Mouse (Mus musculus): Measurements from ENCODE around the gene Ptpn11. TPM values are rescaled to one million over a fixed set of nuclear protein-coding genes. Genes with fewer than 3 reads are reported as not detected.

The Ptpn11 gene
- total RNA-seq, 2 experiments from 2014 or later, result 87.7 to 90.7 TPM

DNA sequence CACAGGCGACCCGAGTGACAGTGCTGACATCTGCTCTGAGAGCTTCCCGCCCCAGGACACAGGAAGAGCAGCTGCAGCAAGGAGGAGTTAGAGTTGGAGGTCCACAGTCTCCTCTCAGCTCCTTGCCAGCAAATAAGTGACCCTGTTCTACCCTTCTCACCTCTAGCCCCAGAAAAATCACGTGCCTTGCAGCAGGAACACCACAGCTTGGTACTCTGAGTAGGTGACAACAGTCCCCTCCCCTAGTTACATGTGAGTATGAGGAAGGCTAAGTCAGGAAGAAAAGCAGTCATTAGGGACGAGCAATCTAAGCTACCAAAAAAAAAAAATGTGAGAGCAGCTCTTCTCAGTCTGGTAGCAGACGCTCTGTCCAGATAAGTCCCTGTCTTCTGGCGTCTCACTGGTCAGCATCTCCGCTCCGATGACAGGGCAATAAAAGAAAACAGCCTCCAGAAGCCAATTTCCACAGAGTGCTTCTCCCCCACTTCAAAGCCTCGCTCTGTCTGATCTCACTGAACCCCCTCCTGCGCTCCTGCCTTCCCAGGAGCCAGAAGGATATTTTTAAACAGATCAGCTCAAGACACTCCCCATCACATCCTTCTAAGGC is 6.1 kb downstream of the Ptpn11 start:
- DNase-seq (ENCODE audit: low spot score in 2 of 2), result no peak

DNA sequence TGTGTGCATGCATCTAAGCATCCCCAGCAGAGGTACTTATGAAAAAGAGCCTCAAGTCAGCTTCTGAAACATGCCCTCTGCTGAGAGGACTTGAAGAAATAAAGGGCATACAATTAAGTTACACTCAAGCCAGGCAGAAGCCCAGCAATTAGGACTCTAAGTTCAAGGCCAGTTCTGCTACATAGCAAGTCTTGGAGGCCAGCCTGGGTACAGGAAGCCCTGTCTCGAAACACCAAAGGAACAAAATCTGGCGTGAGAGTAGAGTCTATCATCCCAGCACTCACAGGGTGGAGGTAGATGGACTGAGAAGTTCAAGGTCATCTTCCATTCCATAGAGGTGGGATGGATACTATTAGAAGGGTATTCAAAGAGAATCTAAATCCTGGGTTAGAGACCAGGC is 6.8 kb downstream of the Ptpn11 start:
- DNase-seq (ENCODE audit: low spot score in 2 of 2), result no peak

DNA sequence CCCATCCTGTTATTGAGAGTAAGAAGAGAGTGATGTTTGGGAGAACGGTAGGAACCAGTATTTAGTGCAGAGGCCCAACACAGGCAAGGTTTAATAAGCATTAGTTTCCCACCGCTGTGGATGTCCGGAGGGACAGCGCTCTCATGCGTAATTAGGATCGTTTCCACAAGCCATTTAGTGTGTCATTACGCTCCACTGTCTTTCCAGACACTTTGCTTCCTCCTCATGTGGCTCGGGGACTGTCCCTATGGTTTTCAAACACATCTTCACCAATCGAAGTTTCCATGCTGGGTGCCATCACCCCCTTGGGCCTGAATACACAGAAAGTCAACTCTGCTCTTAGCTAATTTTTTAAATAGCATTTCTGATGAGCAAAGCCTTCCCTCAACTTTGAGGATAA is 7.9 kb downstream of the Ptpn11 start:
- no peak for DNase-seq (ENCODE audit: low spot score in 2 of 2)

DNA sequence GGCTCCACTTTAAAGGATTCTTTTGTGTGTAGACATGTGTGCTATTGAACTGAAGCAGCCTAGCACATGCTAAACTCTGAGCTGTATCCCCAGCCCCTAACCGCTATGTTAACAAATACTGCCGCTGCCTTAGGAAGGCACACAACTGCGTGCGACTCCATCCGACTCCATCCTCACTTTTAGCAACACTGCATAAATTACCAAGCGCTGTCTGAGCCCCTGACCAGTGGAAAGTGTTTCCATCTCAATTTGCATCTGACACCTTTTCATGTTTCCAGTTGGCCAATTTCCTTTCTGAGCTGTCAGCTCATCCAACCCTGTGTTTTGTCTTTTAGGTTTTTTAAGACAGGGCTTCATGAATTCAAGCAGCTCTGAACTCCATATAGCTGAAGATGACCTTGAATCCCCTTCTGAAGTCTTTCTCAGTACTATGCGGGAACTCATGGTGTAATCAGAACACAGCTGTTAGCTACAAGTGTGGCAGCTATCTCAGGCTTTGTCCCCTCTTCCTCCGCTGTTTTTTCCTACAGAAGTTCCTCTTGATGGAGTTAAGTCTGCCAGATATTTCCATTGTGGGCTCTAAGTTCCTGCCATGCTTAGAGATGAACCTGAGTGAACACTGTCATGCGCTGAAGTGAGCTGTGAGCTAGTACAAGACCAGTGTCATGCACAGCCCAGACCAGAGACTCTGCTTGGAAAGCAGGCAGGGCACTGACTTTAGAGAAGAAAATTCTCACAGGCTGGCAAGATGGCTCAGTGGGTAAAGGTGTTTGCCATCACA is 11.9 kb downstream of the Ptpn11 start:
- no peak for DNase-seq (ENCODE audit: low spot score in 2 of 2)

DNA sequence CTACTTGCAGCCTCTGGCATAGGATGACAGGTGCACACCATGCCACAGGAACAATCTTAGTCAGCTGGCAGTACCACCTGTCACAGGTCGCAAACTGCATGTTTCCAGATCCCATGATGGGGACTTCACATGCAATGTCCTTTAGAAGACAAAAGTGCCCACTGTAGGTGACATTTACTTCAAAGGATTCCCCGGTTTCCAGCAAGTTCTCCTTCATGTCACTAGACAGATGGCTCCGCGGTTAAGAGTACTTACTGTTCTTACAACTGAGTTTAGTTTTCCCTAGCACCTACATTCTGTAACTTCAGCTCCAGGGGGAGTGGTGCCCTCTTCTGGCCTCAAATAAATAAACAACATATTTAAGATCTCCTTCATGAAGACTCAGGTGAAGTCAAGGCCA is 18.4 kb downstream of the Ptpn11 start:
- peak in 1 of 2 experiments; percentile 35 for DNase-seq (ENCODE audit: low spot score in 2 of 2)

DNA sequence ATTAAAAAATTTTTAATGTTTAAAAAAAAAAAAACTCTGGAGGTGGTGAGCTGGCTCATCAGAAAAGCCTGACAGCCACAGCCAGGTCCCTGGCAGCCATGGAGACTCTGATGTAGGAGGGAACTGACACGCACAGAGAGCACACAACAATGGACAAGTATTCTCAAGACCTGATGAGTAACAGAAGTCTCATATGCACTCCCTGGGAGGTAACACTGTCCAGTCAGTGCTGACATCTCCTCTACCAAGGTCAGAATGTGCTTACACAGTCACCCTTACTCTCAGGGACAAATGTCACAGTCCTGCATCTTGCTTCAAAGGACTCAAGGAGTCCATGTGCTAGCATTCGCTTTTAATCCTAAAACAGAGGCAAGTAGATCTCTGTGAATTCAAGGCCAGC is 21.6 kb downstream of the Ptpn11 start:
- no peak for DNase-seq (ENCODE audit: low spot score in 2 of 2)

DNA sequence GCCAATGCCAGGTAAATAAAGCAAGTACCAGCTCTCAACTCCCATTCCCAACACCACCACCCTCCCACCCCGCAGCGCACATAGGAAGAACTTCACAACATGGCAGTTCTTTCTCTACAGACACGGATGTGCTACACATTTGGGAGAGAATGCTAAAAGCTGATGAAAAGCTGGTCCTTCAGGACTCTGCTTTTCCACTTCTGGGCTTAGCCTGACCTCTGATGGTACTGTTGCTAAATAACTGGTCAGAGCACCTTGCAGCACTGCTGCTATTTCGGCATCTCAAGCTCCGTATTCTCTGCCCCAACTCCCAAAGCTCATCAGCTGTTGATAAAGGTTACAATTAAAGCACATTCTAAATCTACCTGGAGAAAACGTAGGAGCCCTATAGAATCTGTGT is 24.3 kb downstream of the Ptpn11 start:
- no peak for DNase-seq (ENCODE audit: low spot score in 2 of 2)

DNA sequence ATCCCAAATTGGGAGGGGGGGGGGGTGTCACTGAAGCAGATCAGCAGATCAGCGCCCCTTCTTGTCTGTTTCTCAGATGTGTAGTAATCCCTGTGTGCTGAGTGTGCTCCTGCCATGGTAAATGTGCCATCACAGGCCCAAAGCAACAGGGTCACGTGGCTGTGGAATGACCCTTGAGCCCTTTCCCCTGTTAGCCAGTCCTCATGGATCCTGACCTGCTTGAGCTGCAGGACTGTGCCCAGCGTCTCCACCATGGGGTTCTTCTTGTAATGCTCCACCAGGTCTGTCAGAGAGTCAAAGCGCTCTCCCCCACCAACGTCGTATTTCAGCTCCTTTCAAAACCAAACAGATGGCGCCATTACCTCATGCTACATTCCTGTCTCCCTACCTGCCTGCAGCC is 28.3 kb downstream of the Ptpn11 start:
- DNase-seq (ENCODE audit: low spot score in 2 of 2), result no peak

DNA sequence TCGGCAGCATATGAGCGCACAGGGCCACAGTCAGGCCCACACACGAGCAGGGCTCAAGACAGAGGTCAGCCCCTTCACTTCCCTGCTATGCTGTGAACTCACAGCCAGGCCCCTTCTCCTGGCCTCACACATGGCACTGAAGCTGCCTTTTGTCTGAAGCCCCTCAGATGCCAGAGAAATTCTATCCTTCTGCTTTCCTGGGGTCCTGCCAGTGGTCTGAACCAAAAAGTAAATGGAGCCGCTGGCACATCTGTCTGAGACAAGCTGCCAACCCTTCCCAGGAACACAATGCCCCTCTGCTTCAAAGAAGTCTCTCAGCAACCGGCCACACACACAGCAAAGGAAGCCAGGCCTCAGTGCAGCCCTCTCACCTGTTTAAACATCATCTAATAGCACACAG is 28.9 kb downstream of the Ptpn11 start:
- DNase-seq (ENCODE audit: low spot score in 2 of 2), result peak in 1 of 2 experiments; percentile 39

DNA sequence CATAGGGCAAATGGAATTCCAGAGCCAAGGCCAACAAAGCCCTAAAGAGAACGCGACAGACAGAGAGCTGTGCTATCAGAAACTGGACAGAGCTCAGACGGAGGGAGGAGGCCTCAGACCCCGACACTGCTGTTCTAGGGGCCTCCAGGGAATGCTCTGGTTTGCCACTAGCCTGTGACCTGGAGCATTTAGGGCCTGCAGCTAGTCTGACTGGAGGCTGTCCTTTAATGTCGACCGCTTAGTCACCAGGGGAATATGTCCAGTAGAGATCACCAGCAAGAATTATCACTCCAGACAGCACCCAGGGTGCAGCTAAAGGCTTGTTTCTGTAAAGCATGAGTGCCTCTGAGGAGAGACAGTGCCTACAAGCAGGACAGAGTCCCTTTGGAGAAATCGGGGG is 32.2 kb downstream of the Ptpn11 start:
- no peak for DNase-seq (ENCODE audit: low spot score in 2 of 2)

DNA sequence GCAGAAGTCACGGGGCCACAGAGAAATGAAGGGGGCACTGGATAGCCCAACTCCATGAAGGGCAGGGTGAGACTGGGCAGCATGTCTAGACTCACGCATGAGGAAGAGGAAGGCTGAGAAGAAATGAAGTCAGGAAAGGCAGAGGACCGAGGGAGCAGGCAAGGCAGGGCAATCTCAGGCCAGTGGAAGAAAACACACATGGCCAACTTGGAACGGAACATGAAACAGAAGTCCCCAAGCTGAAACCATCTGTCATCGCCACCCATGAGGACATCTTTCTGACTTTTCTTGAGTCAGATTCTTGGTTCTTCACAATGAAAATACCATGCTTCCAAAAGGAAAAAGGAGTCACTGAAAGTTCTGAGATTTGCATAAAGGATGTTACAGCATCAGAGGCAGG is 33.7 kb downstream of the Ptpn11 start:
- no peak for DNase-seq (ENCODE audit: low spot score in 2 of 2)

DNA sequence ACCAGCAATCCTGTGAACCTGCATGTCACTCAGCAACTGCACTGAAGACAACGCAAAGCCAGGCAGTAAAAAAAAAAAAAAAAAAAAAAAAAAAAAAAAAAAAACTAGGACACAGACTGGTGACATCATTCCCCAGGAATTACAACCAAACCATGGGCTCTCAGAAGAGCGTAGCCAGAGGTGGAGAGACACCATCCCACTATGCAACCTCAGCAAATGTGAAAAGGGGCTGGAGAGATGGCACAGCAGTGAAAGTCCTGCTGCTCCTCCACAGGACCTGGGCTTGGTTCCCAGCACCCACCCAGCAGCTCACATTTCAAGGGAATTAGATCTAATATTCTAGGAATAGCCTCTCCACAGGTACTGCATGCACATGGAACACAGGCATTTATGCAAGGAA is 34.2 kb downstream of the Ptpn11 start:
- no peak for DNase-seq (ENCODE audit: low spot score in 2 of 2)

DNA sequence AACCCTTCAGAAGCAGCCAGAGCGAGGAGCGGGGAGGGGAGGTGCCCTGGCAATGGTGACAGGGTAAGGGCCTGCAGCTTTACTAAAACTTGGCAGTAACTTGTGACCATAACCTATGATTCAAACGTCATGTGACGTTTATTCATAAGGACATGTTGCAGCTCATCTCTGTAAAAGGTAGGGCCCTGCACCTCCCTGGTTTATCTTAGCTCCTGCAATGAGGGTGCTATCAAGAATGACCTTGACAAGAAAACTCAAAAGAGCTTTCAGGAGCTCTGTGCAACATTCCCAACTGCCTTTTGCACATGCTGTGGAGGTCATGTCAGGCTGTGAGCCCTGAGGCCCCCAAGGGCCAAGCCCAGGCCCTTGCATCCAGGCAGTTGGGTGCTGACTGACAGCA is 35.1 kb downstream of the Ptpn11 start:
- DNase-seq (ENCODE audit: low spot score in 2 of 2), result no peak

DNA sequence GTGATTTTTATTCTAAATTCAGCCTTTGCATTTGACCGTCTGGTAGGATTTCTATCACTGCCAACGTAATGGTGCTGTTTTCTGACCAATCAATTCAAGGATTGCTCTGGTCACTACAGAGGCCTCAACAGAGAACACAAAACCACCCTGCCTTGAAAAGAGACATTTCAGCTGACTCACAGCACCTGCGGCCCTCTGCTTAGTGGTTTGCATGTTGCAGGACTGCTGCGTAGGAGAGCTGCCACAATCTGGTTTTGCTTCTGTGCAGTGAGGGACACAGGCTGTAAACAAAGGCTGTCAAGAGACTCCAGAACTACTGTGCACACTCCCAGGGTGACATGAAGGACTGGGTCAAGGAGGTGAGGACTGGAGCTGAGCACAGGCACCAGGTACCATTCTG is 40.5 kb downstream of the Ptpn11 start:
- DNase-seq (ENCODE audit: low spot score in 2 of 2), result no peak

DNA sequence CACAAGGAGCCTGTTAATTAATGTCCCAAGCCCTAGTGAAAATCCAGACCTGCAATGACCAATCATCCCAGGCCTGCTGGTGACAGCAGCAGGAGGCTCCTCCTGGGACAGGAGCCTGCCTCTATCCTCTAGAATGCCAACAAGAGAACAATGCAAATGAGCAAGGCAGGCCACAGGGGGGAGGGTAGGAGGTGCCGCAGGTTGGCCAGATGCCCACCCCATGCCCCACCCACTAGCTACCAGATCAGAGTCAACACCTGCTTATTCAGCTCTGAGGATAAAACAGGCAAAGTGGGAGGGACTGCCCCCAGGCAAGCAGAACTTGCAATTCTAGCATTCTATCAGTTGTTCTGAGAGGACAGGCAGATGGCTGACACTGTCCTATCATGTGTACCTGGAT is 42.0 kb downstream of the Ptpn11 start:
- no peak for DNase-seq (ENCODE audit: low spot score in 2 of 2)

DNA sequence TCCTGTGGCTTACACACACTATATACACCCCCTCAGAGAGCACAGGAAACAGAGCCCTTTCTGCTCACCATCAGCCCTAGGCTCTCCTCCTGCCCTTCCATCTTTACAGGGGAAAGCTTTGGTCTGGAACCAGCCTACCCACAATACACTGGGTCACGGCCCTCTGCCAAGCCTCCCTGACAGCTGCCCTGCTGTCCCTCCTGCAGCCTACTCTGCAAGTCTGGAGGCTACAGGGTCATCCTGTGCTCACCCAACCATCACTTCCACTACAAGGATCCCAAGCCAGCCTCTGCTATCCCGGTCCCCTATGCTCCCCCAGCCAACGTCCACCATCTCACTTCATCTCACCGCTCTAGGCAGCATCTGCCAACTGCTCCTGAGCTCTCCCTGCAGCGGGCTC is 44.9 kb downstream of the Ptpn11 start:
- DNase-seq (ENCODE audit: low spot score in 2 of 2), result no peak

DNA sequence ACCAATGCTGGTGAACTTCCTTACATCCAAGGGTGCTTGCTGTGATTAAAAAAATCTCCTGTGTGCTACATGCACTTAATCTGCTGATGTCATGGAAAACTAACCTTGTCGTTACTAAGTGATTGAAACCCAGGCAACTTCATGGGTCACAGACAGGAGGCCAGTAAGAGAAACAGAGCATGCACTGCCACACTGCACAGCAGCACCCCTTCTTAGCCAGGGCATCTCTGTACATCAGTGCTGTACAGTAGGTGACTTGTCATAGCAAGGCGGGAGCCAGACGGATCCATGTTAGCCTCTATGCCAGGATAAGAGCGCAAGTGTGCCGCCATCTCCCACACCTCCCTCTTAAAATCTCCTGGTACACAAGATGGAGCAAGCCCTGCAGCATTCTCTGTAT is 45.6 kb downstream of the Ptpn11 start:
- DNase-seq (ENCODE audit: low spot score in 2 of 2), result no peak

DNA sequence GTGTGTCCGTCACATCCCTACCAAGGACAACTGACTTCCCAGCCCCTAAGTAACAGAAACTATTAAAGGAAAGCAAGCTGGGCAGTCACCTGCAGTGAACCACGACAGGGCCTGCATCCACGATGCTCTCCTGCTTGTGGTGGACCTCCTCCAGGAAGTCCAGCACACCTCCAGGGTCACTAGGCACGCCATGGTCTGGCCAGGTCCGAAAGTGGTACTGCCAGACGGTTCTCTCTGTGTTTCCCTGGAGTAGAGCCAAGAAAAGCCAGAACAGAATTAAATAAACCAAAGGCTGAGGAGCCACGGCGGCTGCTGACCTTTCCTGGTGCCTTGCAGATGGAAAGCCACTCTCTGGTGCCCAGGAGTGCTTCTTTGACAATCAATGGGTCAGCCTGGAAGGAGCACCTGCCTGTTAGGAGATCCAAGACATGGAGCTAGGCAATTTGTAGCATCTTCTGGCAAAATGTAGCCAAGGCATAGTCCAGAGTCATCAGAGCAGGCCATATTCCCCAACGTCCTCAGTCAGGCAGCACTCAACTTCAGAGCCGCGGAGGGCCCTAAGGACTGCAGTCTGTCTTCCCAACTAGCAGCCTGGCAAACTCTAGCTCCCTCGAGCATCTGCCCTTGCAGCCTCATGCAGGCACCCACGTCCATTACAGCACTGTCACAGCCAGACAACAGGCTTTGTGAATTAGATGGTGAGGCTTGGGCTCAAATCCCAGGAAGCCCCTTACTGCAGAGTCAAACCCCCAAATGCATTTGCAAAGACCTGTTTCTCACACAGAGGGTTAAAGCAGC is 46.6 kb downstream of the Ptpn11 start:
- peak in 1 of 2 experiments; percentile 35 for DNase-seq (ENCODE audit: low spot score in 2 of 2)

DNA sequence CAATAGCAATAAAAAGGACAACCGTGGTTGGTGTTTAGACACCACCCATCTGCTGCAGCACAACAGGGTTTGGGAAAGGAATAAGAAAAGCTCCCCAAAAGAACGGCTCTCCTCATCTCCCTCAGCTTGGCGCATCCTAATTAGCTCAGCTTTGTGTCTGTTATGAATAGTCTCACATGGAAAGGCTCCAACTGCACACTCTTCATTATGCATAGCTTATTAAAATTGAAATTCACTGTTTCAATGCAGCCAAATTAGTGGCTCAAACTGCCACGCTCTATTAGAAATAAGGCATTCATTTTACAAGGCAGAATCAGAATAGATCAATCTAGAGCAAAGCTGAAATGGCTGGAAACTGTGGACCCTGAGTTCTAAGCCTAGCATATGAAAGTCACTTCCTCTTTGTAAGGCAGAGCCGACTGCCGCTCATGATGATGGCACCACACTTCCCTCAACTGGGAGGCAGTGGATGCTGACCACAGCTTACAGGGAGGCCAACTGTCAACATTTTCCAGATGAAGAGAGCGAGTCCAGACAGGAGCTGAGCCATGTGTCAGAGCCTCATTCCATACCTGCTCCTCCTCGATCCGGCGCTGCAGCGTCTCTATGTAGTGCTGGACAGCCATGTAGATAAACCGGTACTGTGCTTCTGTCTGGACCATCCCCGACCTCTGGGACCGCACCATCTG is 48.6 kb downstream of the Ptpn11 start:
- peak; percentile 37 to 83 for DNase-seq (ENCODE audit: low spot score in 2 of 2)

DNA sequence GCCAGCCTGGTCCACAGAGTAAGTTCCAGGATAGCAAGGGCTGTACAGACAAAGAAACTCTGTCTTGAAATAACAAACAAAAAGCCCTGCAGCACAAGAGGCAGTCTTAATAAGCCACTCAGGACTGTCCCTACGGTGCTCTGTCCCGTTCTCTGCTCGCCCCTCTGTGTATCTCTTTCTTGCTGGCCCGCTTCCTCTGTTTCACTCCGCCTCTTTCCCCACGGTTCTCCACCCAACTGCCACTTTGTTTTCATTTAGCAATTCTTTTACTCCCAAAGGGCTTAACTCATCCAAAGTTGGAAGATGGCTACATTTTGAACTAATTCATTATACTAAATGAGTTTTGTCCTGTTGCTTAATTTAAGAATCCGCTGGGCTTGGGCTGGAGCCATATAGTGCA is 50.9 kb downstream of the Ptpn11 start:
- DNase-seq (ENCODE audit: low spot score in 2 of 2), result no peak

DNA sequence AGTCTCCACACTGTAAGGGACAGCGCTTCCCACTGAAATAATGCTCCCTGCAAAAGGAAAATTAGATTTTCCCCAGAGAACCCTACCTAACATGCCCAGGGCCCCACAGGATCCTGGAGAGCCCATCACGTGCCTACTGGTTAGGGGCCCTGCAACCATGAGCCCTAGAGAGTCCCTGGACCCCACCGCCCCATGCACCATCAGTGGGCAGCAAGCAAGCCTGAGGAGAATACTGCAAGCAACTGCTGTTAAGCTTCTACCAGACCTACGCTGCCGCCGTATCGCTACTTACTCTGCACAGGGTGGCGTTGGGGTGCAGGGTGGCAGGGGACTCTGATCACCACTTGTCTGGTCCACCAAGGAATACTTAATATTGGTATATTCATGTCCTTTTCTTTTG is 54.1 kb downstream of the Ptpn11 start:
- DNase-seq (ENCODE audit: low spot score in 2 of 2), result no peak

DNA sequence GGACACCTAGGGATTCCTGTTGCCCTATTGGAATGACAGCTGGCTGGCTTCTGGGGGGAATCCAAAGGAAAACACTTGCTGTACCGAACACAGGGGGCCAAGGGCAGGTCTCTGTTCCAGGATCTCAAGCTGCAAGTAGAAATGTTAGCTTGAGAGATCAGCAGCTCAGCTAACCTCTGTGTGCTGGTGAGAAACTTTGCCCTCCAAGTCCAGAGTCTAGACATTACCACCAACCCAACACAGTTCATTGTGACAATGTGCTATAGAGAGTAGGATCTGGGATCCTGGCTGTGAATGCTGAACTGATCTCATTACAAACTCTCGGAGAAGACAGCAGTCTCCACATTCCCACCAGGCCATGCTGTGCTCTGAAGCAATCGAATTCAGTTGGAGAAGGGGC is 59.4 kb downstream of the Ptpn11 start:
- no peak for DNase-seq (ENCODE audit: low spot score in 2 of 2)
